Mouse (Mus musculus) embryonic facial prominence, embryonic 11.5 days (tissue): ENCODE data around the gene Avil. TPM values are rescaled to one million over a fixed set of nuclear protein-coding genes. Genes with fewer than 3 reads are reported as not detected.

Experiments used
- ATAC-seq: fragments of 200-750 bp; cut with Nextera tagmentation; replicated peaks from 2 replicates; pipeline ENCODE4 v1.8.0; 2017; ENCODE audit warnings: low read depth; ENCODE audit not compliant: insufficient number of reproducible peaks, low FRiP score, low TSS enrichment
- DNase-seq: peaks from one replicate; pipeline ENCODE4 v3.0.0-alpha.2; 2015; ENCODE audit warnings: low spot score
- H3K27ac ChIP-seq: fragments of 300-500 bp; sonication (generic); replicated peaks from 2 replicates; pipeline ENCODE4 v1.5.1; 2014; ENCODE audit warnings: mild to moderate bottlenecking, low read depth, low read length, control low read depth
- H3K27me3 ChIP-seq: fragments of 300-500 bp; sonication (generic); 2 replicates; pipeline ENCODE4 v1.6.1; 2014; ENCODE audit warnings: mild to moderate bottlenecking, low read length, moderate library complexity, mixed read lengths; ENCODE audit not compliant: control insufficient read depth, insufficient read depth
- H3K36me3 ChIP-seq: fragments of 300-500 bp; sonication (generic); replicated peaks from 2 replicates; pipeline ENCODE4 v1.6.1; 2014; ENCODE audit warnings: low read depth, mild to moderate bottlenecking, low read length, moderate library complexity, mixed read lengths; ENCODE audit not compliant: control insufficient read depth, insufficient read depth
- H3K4me1 ChIP-seq: fragments of 300-500 bp; sonication (generic); 2 replicates; pipeline ENCODE4 v1.6.1; 2014; ENCODE audit warnings: low read length, mixed read lengths; ENCODE audit not compliant: control insufficient read depth, insufficient read depth
- H3K4me2 ChIP-seq: fragments of 300-500 bp; sonication (generic); 2 replicates; pipeline ENCODE4 v1.6.1; 2014; ENCODE audit warnings: low read depth, mild to moderate bottlenecking, control low read depth, low read length, moderate library complexity
- H3K4me3 ChIP-seq: fragments of 300-500 bp; sonication (generic); 2 replicates; pipeline ENCODE4 v1.5.1; 2014; ENCODE audit warnings: low read depth, low read length, control low read depth
- H3K9ac ChIP-seq: fragments of 300-500 bp; sonication (generic); replicated peaks from 2 replicates; pipeline ENCODE4 v1.6.1; 2014; ENCODE audit warnings: mild to moderate bottlenecking, control low read depth, low read length
- H3K9me3 ChIP-seq: fragments of 300-500 bp; sonication (generic); replicated peaks from 2 replicates; pipeline ENCODE4 v1.6.1; 2016; ENCODE audit warnings: mild to moderate bottlenecking, low read length, inconsistent platforms, mixed read lengths; ENCODE audit not compliant: control insufficient read depth
- WGBS: fragments of 180-500 bp; shearing (Covaris S2); extraction: QIAGEN DNeasy Blood & Tissue Kit; methylation state at CpG from one replicate; pipeline ENCODE4 v1.1.7; 2014; 5-methylcytosine and 5-hydroxymethylcytosine counted together
- polyA plus RNA-seq: library from polyadenylated mRNA; unstranded; fragments of >200 nt; fragmentation: Nextera tagmentation; extraction: Ambion mirVana; gene quantifications from 2 replicates; pipeline ENCODE4 v1.2.1, GENCODE M21; 2014

The Avil gene
- polyA plus RNA-seq, 1 experiment from 2014 or later = 0.39 TPM

GRCm38 (mm10) chr10:126983193-126983725 is 17.2 kb upstream of the Avil start:
- Histone ChIP-seq H3K4me1 (peaks cover 20% of the 10 kb centered on the region), H3K36me3 (no peaks in the 10 kb centered on the region), H3K4me2 (peak overlapping the region; percentile 5; the same call in 1 of the 2 replicates), H3K9ac (no peak overlapping the region), H3K9me3 (no peaks in the 10 kb centered on the region), H3K4me3 (no peak overlapping the region), H3K27ac (no peak overlapping the region), H3K27me3 (no peaks in the 10 kb centered on the region)
- ATAC-seq (no peak), DNase-seq (no peak)
- WGBS = 52% methylated on average over 14 of the region's 14 CpGs

GRCm38 (mm10) chr10:126984189-126985004 is 16.1 kb upstream of the Avil start:
- Histone ChIP-seq H3K9ac (peak overlapping the region; percentile 18; the same call in 1 of the 2 replicates), H3K4me1 (peaks cover 22% of the 10 kb centered on the region), H3K9me3 (no peaks in the 10 kb centered on the region), H3K4me2 (no peak overlapping the region), H3K27me3 (no peaks in the 10 kb centered on the region), H3K36me3 (no peaks in the 10 kb centered on the region), H3K27ac (no peak overlapping the region), H3K4me3 (no peak overlapping the region)
- DNase-seq (no peak), ATAC-seq (no peak)
- WGBS = 57% methylated on average over 5 of the region's 5 CpGs

- H3K27ac ChIP-seq = no peak overlapping the region
- H3K4me1 ChIP-seq = peaks cover 22% of the 10 kb centered on the region
- 90% methylated on average over 4 of the region's 4 CpGs for WGBS
Measured at GRCm38 (mm10) chr10:126985127-126985526, 15.4 kb upstream of the Avil start.

GRCm38 (mm10) chr10:126985579-126985978 is 14.9 kb upstream of the Avil start:
- H3K9ac ChIP-seq = no peak overlapping the region
- H3K4me1 ChIP-seq = peaks cover 21% of the 10 kb centered on the region
- no peak for DNase-seq
- WGBS = 91% methylated on average over 9 of the region's 9 CpGs
- no peak overlapping the region for H3K4me2 ChIP-seq
- H3K36me3 ChIP-seq = no peaks in the 10 kb centered on the region
- no peaks in the 10 kb centered on the region for H3K27me3 ChIP-seq
- no peaks in the 10 kb centered on the region for H3K9me3 ChIP-seq
- H3K4me3 ChIP-seq = no peak overlapping the region
- no peak for ATAC-seq
- no peak overlapping the region for H3K27ac ChIP-seq

More at GRCm38 (mm10) chr10:126985127-126985526, 15.4 kb upstream of the Avil start:
- DNase-seq = no peak
- Histone ChIP-seq H3K27me3 (no peaks in the 10 kb centered on the region), H3K9ac (no peak overlapping the region), H3K4me3 (no peak overlapping the region), H3K36me3 (no peaks in the 10 kb centered on the region), H3K4me2 (no peak overlapping the region), H3K9me3 (no peaks in the 10 kb centered on the region)
- no peak for ATAC-seq

- 0 out of 2 replicates have a peak, but pooled peaks have one; percentile 22 for ATAC-seq
- peaks cover 18% of the 10 kb centered on the region for H3K4me1 ChIP-seq
- H3K4me2 ChIP-seq = no peak overlapping the region; the same call in 1 of the 2 replicates
- H3K36me3 ChIP-seq = no peaks in the 10 kb centered on the region
- H3K27ac ChIP-seq = peak overlapping the region; percentile 35
- 0 out of 2 replicates have a peak overlapping the region, but pooled peaks have one; percentile 3 for H3K4me3 ChIP-seq
- no peaks in the 10 kb centered on the region for H3K9me3 ChIP-seq
- H3K9ac ChIP-seq = no peak overlapping the region
- no peak for DNase-seq
- H3K27me3 ChIP-seq = no peaks in the 10 kb centered on the region
- WGBS = 60% methylated on average over 4 of the region's 4 CpGs
Measured at GRCm38 (mm10) chr10:126986541-126986961, 14.0 kb upstream of the Avil start.

- H3K9me3 ChIP-seq = no peaks in the 10 kb centered on the region
- H3K27ac ChIP-seq = no peak overlapping the region
- peaks cover 14% of the 10 kb centered on the region for H3K4me1 ChIP-seq
- DNase-seq (no peak), ATAC-seq (no peak)
- H3K27me3 ChIP-seq = no peaks in the 10 kb centered on the region
- no peak overlapping the region for H3K4me3 ChIP-seq
- no peak overlapping the region; the same call in 1 of the 2 replicates for H3K9ac ChIP-seq
- no peaks in the 10 kb centered on the region for H3K36me3 ChIP-seq
- no peak overlapping the region for H3K4me2 ChIP-seq
- WGBS = 53% methylated on average over 8 of the region's 8 CpGs
Measured at GRCm38 (mm10) chr10:126987183-126988118, 13.1 kb upstream of the Avil start.

- no peak for DNase-seq
- Histone ChIP-seq H3K9ac (0 out of 2 replicates have a peak overlapping the region, but pooled peaks have one; percentile 6), H3K36me3 (no peaks in the 10 kb centered on the region; the same call in 1 of the 2 replicates), H3K27ac (no peak overlapping the region), H3K4me1 (peaks cover 12% of the 10 kb centered on the region), H3K4me3 (no peak overlapping the region), H3K27me3 (no peaks in the 10 kb centered on the region), H3K4me2 (no peak overlapping the region), H3K9me3 (no peaks in the 10 kb centered on the region)
- WGBS = 71% methylated on average over 5 of the region's 5 CpGs
- no peak for ATAC-seq
Measured at GRCm38 (mm10) chr10:126988513-126989165, 11.9 kb upstream of the Avil start.
